ENCODE assay signal across 8 mouse cellular contexts in genomic region chr10:6788517-6789237, GRCm38 (mm10). TPM values are rescaled to one million over a fixed set of nuclear protein-coding genes. Genes with fewer than 3 reads are reported as not detected.
DNase-seq lines count a peak whose midpoint lies in the region; ATAC-seq lines count a peak whose summit lies in the region.

No protein-coding gene starts in this region.

- no peaks in the 10 kb centered on the region for H3K36me3 ChIP-seq in hindbrain, embryonic 10.5 days
- no peaks in the 10 kb centered on the region for H3K36me3 ChIP-seq in limb, embryonic 10.5 days
- H3K36me3 ChIP-seq in neural tube, embryonic 15.5 days: no peaks in the 10 kb centered on the region

- no peaks in the 10 kb centered on the region for H3K27me3 ChIP-seq in hindbrain, embryonic 10.5 days (ENCODE audit: insufficient read depth, poor library complexity, severe bottlenecking)
- no peaks in the 10 kb centered on the region for H3K27me3 ChIP-seq in limb, embryonic 10.5 days (ENCODE audit: low read depth, poor library complexity, severe bottlenecking)
- H3K27me3 ChIP-seq in neural tube, embryonic 15.5 days (replicated peaks): no peaks in the 10 kb centered on the region

- WGBS in hindbrain, embryonic 10.5 days: 4% methylated on average over 25 of the region's 25 CpGs
- WGBS in limb, embryonic 10.5 days: 5% methylated on average over 25 of the region's 25 CpGs
- WGBS in neural tube, embryonic 15.5 days: 5% methylated on average over 25 of the region's 25 CpGs

- H3K4me1 ChIP-seq in hindbrain, embryonic 10.5 days (replicated peaks): peaks cover 7% of the 10 kb centered on the region; the same call in 1 of the 2 replicates
- no peaks in the 10 kb centered on the region for H3K4me1 ChIP-seq in limb, embryonic 10.5 days
- H3K4me1 ChIP-seq in neural tube, embryonic 15.5 days: 0 out of 2 replicates have a peak, but pooled peaks cover 7% of the 10 kb centered on the region

- H3K27ac ChIP-seq in hindbrain, embryonic 10.5 days: no peak overlapping the region
- no peak overlapping the region for H3K27ac ChIP-seq in limb, embryonic 10.5 days
- H3K27ac ChIP-seq in neural tube, embryonic 15.5 days (replicated peaks): no peak overlapping the region

- H3K4me2 ChIP-seq in neural tube, embryonic 15.5 days: peak overlapping the region; percentile 63

- H3K9ac ChIP-seq in neural tube, embryonic 15.5 days (replicated peaks): peak overlapping the region; percentile 36; the same call in 1 of the 2 replicates

- peak; percentile 49 for DNase-seq in gastrocnemius, postnatal 10 days
- DNase-seq in gastrocnemius, adult 18-20 months (ENCODE audit: low spot score): no peak
- DNase-seq in ES-CJ7 (ENCODE audit: low read depth, low spot score): peak; percentile 90
- peak; percentile 57 for DNase-seq in embryo, embryonic 11.5 days (ENCODE audit: low read depth, low spot score)
- peak; percentile 73 for DNase-seq in hindbrain, embryonic 10.5 days (ENCODE audit: low spot score)
- peak; percentile 84 for DNase-seq in limb, embryonic 10.5 days (ENCODE audit: low spot score)
- no peak for DNase-seq in natural killer cell, adult 2 months (ENCODE audit: low spot score in 2 of 2)

- peak; percentile 89 for ATAC-seq in neural tube, embryonic 15.5 days (ENCODE audit: low FRiP score)

- no peaks in the 10 kb centered on the region for H3K9me3 ChIP-seq in hindbrain, embryonic 10.5 days
- H3K9me3 ChIP-seq in limb, embryonic 10.5 days (replicated peaks): no peaks in the 10 kb centered on the region
- no peaks in the 10 kb centered on the region for H3K9me3 ChIP-seq in neural tube, embryonic 15.5 days (replicated peaks)

- H3K4me3 ChIP-seq in hindbrain, embryonic 10.5 days: peak overlapping the region; percentile 36
- H3K4me3 ChIP-seq in limb, embryonic 10.5 days: no peak overlapping the region
- H3K4me3 ChIP-seq in neural tube, embryonic 15.5 days (replicated peaks): peak overlapping the region; percentile 45

RNA-seq across cellular contexts. Expression of gene Gm10945, which starts 27.1 kb away (rescaled TPM):
- not detected for total RNA-seq in gastrocnemius, postnatal 10 days (2021)
- total RNA-seq in gastrocnemius, adult 18-20 months (2021): not detected
- not detected in 2 replicates for polyA plus RNA-seq in hindbrain, embryonic 10.5 days (2016; fragmentation: Nextera tagmentation; extraction: Ambion mirVana)
- not detected in 2 replicates for polyA plus RNA-seq in limb, embryonic 10.5 days (2016; fragmentation: Nextera tagmentation; extraction: Ambion mirVana)
- not detected in 2 replicates for polyA plus RNA-seq in neural tube, embryonic 15.5 days (2015; fragmentation: Nextera tagmentation; extraction: Ambion mirVana)

RNA-seq across cellular contexts. Expression of gene Oprm1, which starts 30.4 kb away (rescaled TPM):
- not detected for total RNA-seq in gastrocnemius, postnatal 10 days (2021)
- total RNA-seq in gastrocnemius, adult 18-20 months (2021): not detected
- 0.44 TPM in 1 of 2 replicates, not detected in the other for polyA plus RNA-seq in hindbrain, embryonic 10.5 days (2016; fragmentation: Nextera tagmentation; extraction: Ambion mirVana)
- polyA plus RNA-seq in limb, embryonic 10.5 days (2016; fragmentation: Nextera tagmentation; extraction: Ambion mirVana): not detected in 2 replicates
- 3.3 and 3.4 TPM in 2 replicates for polyA plus RNA-seq in neural tube, embryonic 15.5 days (2015; fragmentation: Nextera tagmentation; extraction: Ambion mirVana)

Comparison
In these comparisons a context has a peak if more than half of its experiments do, and no peak if none do; other contexts are left out.
1. DNase-seq: peak in gastrocnemius, postnatal 10 days (single experiment), ES-CJ7 (single experiment), embryo, embryonic 11.5 days (single experiment), hindbrain, embryonic 10.5 days (single experiment) and limb, embryonic 10.5 days (single experiment); none in gastrocnemius, adult 18-20 months (single experiment) and natural killer cell, adult 2 months (0 of 2).